Mouse (Mus musculus) CH12F3 (cell line): ENCODE results near the gene Psme4.

Experiments used
- in situ Hi-C: fragments of 300-500 bp; cut with MboI; formaldehyde crosslinking; loops from 2 replicates; pipeline ENCODE4 v1.14.3; 2020; ENCODE audit warnings: low sequenced_read_pairs

Gene Psme4

DNA sequence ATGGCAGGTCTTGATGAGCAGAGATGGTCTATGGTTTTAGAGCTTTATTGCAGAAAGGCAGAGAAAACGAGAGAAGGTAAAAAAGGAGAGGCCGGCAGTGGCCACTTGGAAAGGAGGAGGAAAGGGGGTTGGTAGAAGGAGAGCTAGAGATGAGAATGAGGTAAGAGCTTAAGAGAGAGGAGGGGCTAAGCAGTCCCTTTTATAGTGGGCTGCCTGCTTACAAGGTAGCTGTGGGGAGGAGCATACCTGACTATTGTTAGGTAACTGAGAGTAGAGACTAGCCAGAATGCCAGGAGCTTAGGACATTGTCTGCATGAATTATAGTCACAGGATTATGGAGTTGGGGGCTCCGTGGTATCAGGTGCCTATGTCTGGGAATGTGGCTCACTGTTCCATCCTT, 14.0 kb downstream of the Psme4 start:
- in situ Hi-C loops, result loop anchor here (25.0 kb wide), 1 partner anchor 548 kb away; no protein-coding TSS in a partner anchor

DNA sequence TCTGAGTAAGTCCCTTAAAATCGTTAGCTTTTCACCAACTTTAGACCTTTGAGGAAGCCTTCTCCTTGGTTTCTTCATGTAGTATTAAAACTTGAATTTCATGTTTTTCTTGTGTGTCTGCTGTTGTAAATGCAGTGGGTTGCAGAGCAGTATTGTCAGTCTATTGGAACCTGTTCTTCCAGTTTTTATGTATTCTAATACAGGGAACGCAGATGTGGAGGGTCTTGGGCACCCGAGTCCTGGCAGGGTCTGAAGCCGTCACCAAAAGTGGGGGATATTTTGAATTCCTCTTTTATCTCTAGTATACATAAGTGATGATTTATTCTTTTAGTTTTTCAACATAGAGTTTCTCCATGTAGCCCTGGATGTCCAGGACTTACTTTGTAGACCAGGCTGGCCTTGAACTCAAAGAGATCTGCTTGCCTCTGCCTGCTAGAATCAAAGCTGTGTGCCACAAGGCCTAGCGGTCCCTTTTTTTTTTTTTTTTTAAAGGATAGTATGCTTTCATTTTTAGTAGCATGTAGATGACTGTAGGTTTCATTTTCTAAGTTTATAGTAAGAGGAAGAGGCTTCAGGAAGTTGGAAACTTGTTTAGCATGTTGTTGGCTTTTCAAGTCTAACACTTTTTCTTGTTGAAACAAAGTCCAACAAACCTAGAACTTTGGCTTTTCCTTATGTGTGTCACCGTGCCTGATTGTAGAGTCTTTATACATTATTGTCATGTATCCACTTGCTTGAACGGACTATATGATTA, 14.9 kb downstream of the Psme4 start:
- in situ Hi-C loops, result loop anchor here (25.0 kb wide), 1 partner anchor 549 kb away; no protein-coding TSS in a partner anchor

- in situ Hi-C loops, result loop anchor here (25.0 kb wide), 1 partner anchor 555 kb away; no protein-coding TSS in a partner anchor
Observed at GRCm38 (mm10) chr11:30792680-30793079, 21.2 kb downstream of the Psme4 start.

GRCm38 (mm10) chr11:30793753-30794152, 22.2 kb downstream of the Psme4 start:
- in situ Hi-C loops, result loop anchor here (25.0 kb wide), 1 partner anchor 556 kb away; no protein-coding TSS in a partner anchor

DNA sequence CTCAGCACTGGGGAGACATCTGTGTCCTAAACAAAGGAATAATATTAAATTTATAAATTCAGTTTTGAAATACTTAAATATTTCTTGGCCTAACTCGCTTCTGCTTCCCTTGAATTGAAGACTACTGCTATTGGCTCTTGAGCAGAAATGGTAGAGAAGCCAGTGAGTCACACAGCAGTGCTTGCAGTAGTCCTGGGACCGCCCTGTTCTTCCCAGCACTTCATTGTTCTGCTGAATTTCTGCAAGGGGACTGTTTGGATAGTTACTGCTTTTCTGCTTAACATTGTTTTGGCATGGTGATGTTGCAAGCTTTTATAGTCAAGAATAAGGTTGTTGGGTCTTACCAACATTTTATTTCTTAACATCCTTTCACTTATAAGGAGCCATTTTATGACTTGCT, 25.7 kb downstream of the Psme4 start:
- in situ Hi-C loops, result loop anchor here (25.0 kb wide), 1 partner anchor 560 kb away; no protein-coding TSS in a partner anchor

GRCm38 (mm10) chr11:30799496-30799895, 28.0 kb downstream of the Psme4 start:
- in situ Hi-C loops, result loop anchor here (25.0 kb wide), 1 partner anchor 562 kb away; no protein-coding TSS in a partner anchor

- in situ Hi-C loops, result no loop called here
Observed at GRCm38 (mm10) chr11:30800091-30800490, 28.6 kb downstream of the Psme4 start.

DNA sequence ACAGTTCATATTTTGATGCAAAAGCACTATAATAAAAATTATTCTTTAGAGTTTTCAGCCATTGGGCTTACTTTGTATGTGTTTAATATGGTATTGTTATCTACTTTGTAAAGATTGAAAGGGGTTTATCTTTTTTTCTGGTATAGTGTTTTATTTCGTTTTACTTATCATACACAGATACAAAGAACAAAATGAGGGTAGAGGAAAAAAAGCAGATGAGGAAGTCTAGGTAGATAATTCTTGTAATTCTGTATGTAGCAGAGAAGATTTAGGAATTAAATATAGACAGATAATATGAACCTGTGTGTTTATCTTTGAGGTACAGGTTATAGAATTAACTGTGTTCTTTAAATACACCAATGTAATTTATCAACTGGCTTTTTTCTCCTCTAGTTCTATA, 30.9 kb downstream of the Psme4 start:
- in situ Hi-C loops, result no loop called here

DNA sequence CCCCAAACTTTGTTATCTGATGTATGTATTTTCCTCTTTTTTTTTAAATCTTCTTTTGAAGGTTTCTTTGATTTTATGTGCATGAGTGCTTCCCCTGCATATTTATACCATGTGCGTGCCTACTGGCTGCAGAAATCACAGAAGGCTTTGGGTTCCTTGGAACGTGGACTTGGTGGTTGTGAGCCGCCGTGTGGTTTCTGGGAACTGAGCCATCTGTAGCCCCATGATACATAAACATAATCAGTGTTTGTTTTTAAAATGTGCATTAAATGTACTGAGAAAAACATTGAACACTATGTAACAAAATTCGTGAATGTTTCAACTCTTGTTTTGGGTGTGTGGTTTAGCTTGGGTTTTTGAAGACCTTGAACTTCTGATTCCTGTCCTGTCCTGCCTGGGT, 49.6 kb downstream of the Psme4 start:
- in situ Hi-C loops, result no loop called here

GRCm38 (mm10) chr11:30838793-30839192, 67.3 kb downstream of the Psme4 start:
- in situ Hi-C loops, result no loop called here

DNA sequence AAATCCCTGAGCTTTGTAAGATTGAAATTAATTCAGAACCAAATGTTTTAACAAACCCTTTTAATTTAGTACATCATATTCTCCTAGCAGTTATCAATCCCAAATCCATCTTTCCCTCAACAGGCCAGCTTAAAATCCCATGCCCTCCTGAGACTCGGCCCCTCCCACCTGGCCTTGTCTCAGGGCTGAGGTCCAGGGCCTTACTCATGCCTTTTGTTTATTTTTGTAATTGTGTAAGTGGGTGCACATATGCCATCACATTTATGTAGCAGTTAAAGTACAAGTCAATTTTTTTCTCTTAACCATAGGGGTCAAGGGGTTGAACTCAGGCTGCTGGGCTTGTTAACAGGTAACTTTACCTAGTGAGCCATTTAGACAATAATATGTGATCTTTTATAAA, 72.8 kb downstream of the Psme4 start:
- in situ Hi-C loops, result no loop called here

DNA sequence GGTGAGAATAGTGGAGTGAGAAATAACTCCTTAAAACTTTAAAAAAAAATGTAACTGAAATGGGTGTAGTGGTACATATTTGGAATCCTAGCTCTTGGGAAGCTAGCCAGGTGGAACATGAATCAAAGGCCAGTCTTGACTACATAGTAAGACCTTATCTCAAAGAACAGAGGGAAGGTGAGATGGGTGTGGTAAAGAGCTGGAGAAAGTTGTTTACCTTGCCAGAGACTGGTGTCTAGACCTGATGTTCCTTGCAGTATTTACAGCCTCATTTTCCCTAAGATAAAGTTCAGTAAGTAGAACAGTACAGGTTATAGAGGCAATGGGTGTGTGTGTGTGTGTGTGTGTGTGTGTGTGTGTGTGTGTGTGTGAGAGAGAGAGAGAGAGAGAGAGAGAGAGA, 100.9 kb downstream of the Psme4 start:
- in situ Hi-C loops, result no loop called here

- in situ Hi-C loops, result no loop called here
Observed at GRCm38 (mm10) chr11:30885171-30885871, 113.8 kb downstream of the Psme4 start, which contains the start of the genes Gpr75 and Asb3. TSS of gene Gpr75 (plus strand) at chr11:30885358. TSS of gene Asb3 (plus strand) at chr11:30885416.

DNA sequence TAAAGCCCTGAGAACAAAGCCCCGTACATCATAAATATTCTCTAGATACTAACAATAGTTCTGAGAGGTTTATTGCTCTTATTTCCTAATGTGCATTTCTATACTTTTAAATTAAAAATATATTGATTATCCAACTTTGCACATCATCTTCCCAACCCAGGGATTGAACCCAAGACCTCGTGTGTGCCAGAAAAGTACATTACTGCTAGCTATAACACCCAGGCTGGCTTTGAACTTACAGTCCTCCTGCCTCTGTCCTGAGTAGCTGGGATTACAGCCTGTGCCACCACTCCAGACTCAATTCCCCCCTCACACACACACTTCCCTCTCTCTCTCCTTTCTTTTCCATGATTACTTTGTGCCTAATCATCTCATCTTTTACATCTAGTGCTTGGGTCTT, 116.6 kb downstream of the Psme4 start:
- in situ Hi-C loops, result no loop called here

- in situ Hi-C loops, result no loop called here
Observed at GRCm38 (mm10) chr11:30896201-30896600, 124.7 kb downstream of the Psme4 start.

GRCm38 (mm10) chr11:30899312-30899711, 127.8 kb downstream of the Psme4 start:
- in situ Hi-C loops, result no loop called here

- in situ Hi-C loops, result no loop called here
Observed at GRCm38 (mm10) chr11:30912311-30912710, 140.8 kb downstream of the Psme4 start.

GRCm38 (mm10) chr11:30920641-30921040, 149.1 kb downstream of the Psme4 start:
- in situ Hi-C loops, result no loop called here

DNA sequence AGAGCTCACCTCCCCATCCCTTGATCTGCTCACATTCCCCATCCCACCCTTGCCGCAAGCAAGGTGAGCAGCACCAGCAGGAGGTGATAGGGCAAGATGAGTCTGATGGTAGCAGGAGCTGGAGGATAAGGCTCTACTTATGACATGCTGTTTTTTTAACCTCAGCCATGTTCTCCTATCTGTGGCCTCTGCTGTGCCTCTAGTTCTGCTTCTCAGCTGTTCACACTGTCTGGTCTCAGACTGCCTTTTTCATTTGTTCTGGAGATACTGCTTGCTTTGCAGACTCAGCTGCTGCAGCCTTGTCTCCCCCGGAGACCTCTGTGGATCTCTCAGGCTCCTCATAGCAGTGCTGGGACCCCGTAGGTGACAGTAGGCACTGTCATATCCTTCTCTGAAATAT, 151.8 kb downstream of the Psme4 start:
- in situ Hi-C loops, result no loop called here

DNA sequence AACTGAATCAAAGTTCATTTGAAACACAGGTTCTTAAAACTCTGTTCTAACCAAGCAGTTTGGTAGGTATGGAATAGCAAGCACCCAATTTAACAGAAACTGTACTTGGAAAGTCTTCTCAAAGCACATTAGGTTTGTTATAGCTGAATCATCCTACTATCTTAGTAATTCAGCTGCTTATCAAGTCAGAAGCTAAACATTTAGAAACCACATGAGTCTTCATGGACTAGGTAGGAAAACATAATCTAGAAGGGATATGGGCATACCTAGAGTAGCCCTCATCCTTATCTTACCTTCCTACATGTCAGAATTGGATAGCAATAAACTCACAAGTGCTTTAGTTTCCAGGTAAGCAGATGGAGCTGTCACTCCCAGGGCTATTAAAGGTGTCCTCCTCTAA, 156.6 kb downstream of the Psme4 start:
- in situ Hi-C loops, result no loop called here

- in situ Hi-C loops, result no loop called here
Observed at GRCm38 (mm10) chr11:30928498-30928897, 157.0 kb downstream of the Psme4 start.
